Mouse (Mus musculus): Measurements from ENCODE around the gene Abcb11.
"Not testable (repeated sequence)": the region's sequence is repeated elsewhere in the genome, so short reads cannot be mapped to it uniquely, and the experiment has no call there.

Abcb11 gene

GRCm38 (mm10) chr2:69342496-69343221, at the start of gene Abcb11:
Gene Abcb11 (minus strand): TSS chr2:69342616.
- DNase-seq (ENCODE audit: low read depth, low spot score) = no peak

- DNase-seq (ENCODE audit: low read depth, low spot score) = no peak
These were observed 43.9 kb upstream of the Abcb11 start for GRCm38 (mm10) chr2:69386118-69386871.

DNA sequence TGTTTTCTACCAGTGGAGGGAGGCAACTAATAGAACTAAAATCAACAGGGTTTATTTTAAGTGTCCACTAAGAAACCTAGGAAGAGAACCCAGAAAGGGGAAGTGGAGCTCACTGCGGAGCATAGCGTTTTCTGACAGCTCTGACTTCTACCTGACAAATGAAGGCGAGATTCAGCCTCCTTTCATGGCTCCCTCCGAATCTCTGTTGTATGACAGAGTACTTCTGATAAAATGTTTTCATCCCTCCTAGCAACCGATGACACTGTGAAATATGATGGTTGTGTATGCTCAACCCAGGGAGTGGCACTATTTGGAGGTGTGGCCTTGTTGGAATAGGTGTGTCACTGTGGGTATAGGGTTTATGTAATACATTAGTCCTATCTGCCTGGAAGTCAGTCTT, 40.4 kb upstream of the Abcb11 start:
- no peak for DNase-seq (ENCODE audit: low read depth, low spot score)

GRCm38 (mm10) chr2:69381740-69382139, 39.3 kb upstream of the Abcb11 start:
- DNase-seq (ENCODE audit: low read depth, low spot score) = no peak

DNA sequence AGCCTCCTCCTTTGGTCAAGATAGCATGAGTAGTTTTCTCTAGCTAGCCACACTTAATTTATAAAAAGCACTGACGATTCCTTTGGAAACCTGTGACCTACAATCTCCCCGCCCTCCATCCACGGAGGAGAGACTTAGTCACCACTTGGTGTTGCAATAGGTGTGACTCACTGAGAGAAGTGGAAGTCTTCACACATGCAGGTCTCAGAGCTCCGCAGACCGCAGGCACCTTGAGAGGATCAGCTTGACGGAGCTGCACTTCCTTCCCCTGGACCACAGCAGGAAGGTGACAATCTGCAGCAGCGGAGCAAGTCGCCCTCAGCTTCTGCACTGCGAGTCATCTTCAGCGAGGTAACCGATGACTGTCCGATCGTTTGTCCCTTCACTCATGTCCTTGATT, 37.9 kb upstream of the Abcb11 start, which contains the start of gene Dhrs9:
Dhrs9 (plus strand) TSS at position 165 of the 400 bp plus-strand sequence.
- DNase-seq (ENCODE audit: low read depth, low spot score) = no peak

GRCm38 (mm10) chr2:69379801-69380200, 37.4 kb upstream of the Abcb11 start:
- no peak for DNase-seq (ENCODE audit: low read depth, low spot score)

- DNase-seq (ENCODE audit: low read depth, low spot score) = no peak
These were observed 34.4 kb upstream of the Abcb11 start for GRCm38 (mm10) chr2:69376780-69377179.

- DNase-seq (ENCODE audit: low read depth, low spot score) = no peak
These were observed 22.9 kb upstream of the Abcb11 start for GRCm38 (mm10) chr2:69365275-69365674.

GRCm38 (mm10) chr2:69364831-69365230, 22.4 kb upstream of the Abcb11 start:
- DNase-seq (ENCODE audit: low read depth, low spot score) = no peak

GRCm38 (mm10) chr2:69355402-69355801, 13.0 kb upstream of the Abcb11 start:
- DNase-seq (ENCODE audit: low read depth, low spot score) = not testable (repeated sequence)

DNA sequence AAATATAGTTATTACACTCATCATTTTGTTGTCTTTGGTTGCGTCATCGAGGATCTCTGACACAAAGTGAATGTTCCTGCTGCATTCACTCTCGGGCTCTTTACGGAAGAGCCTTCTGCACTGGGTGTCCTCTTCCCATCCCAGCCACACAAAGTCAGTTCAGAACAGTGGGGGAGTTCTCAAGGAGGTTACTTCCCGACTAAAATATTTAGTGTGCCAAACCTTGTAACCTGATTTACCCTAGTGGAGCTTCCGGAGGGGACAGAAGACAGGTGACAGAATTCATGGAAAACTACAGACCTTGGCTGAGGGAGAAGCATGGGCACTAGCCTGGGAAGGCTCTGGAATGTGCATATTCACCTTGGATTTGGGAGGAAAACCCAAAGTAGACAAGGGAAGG, 910 bp downstream of the Abcb11 start:
- no peak for DNase-seq (ENCODE audit: low read depth, low spot score)

GRCm38 (mm10) chr2:69331523-69331922, 10.9 kb downstream of the Abcb11 start:
- DNase-seq (ENCODE audit: low read depth, low spot score) = not testable (repeated sequence)

GRCm38 (mm10) chr2:69328509-69329163, 13.8 kb downstream of the Abcb11 start:
- DNase-seq (ENCODE audit: low read depth, low spot score) = no peak

DNA sequence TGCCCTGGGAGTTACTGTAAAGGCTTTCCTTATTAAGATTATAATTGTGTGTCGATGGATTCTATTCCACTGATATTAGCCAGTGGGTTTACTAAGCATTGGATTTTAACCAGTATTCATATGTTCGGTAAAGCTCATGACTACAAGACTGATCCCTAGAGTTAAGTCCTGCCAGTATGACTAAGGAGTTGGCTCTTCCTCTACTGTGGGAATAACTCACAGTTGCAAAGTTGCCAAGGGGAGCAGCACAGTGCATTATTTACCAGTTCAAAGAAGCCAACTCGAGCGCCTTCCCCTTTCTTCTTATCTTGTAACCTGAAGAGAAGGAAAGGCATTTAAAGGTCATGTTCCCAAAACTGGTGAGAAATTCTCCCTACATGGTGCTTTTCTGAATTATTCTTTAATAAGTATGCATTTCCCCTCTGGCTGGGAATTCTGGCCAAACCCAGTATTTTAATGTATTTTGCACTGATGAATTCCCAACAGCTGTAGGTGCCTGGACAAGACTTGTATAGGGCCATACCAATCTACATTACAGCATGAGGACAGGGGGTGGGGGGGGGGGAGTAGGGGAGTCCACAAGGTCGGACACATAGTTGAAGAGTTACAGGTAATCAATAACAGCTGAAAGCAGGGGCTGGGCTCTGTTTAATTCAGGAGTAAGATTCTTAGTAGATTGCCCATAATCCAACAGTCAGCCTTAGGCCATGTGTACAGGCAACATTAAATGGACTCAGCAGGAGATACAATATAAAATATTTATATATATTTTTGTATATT, 17.3 kb downstream of the Abcb11 start:
- no peak for DNase-seq (ENCODE audit: low read depth, low spot score)

- DNase-seq (ENCODE audit: low read depth, low spot score) = no peak
These were observed 19.4 kb downstream of the Abcb11 start for GRCm38 (mm10) chr2:69323018-69323417.

DNA sequence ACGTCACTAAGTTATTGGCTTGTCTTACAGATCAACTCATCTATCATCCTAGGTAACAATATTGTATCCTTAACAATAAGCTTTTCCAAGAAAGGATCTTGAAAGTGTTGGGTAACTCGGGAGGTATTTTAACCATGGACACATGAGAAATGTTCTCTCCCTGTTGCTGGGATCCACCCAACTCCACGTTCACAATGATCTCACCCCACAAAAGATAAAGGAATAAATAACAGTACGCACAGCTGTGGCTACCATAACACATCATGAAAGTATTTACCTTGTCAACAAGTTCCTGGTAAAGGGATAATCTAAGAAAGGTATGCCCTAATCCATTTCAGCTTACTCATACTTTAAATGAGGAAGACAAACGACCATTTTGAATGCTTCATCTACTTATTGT, 21.0 kb downstream of the Abcb11 start:
- no peak for DNase-seq (ENCODE audit: low read depth, low spot score)

DNA sequence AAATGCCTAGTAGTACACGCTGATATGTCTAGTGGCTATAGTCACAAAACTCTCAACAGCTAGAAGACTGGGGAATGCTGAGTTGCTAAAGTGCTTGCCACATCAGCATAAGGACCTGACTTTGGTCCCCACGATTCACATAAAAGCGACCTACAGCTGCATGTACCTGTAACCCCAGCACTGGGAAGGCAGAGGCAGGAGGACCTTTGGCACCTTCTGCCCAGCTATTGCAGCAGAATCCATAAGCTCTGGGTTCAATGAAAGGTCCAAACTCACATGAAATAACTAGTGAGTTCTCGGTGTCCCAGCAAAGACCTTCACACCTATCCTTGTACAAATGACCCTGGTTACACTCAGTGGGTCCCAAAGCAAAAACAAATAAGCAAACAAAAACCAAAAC, 31.1 kb downstream of the Abcb11 start:
- no peak for DNase-seq (ENCODE audit: low read depth, low spot score)

GRCm38 (mm10) chr2:69308136-69308535, 34.3 kb downstream of the Abcb11 start:
- no peak for DNase-seq (ENCODE audit: low read depth, low spot score)

- not testable (repeated sequence) for DNase-seq (ENCODE audit: low read depth, low spot score)
These were observed 41.8 kb downstream of the Abcb11 start for GRCm38 (mm10) chr2:69300568-69300967.

- DNase-seq (ENCODE audit: low read depth, low spot score) = no peak
These were observed 47.9 kb downstream of the Abcb11 start for GRCm38 (mm10) chr2:69294508-69294907.

DNA sequence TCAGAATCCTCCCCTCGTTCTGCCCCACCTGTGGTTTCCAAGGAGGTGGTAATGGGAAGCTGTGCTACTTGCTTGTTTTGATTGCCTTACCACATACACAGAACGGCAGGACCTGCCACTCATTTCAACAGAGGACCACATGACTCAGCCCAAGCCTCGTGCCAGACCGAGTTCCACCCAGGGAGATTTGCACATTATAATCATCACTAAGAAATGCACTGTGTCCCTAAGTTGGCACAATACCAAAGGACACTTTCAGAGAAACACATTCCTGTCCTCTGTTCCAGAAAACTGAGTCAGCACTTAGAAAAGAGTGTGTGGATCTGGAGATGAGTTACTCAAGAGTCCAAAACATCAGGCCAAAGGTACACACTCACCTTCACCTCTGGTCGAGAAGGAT, 53.4 kb downstream of the Abcb11 start:
- no peak for DNase-seq (ENCODE audit: low read depth, low spot score)

- DNase-seq (ENCODE audit: low read depth, low spot score) = no peak
These were observed 66.5 kb downstream of the Abcb11 start for GRCm38 (mm10) chr2:69275875-69276274.
